Mouse (Mus musculus) liver, embryonic 14.5 days (tissue): Measurements from ENCODE around the gene Katna1.

Source experiments
- CTCF ChIP-seq: IDR thresholded peaks from 2 replicates; pipeline ENCODE4 v1.5.1; 2016; ENCODE audit warnings: antibody characterized with exemption, low read depth, control low read depth
- EP300 ChIP-seq: IDR thresholded peaks from 2 replicates; pipeline ENCODE4 v1.6.1; 2016; ENCODE audit warnings: antibody characterized with exemption, low read depth

- no peak for TF ChIP-seq EP300
- no peak for TF ChIP-seq CTCF
Observed at GRCm38 (mm10) chr10:7775421-7775820, 49.6 kb downstream of the Katna1 start.
